Mouse (Mus musculus) layer of hippocampus, postnatal 36 days (tissue): ENCODE measurements at regions not wholly inside any gene's neighbourhood (a gene's known extent, or its start where the extent isn't known, plus 50 kb on each side); places are given as distances from the start of the nearest gene placed in this dataset.
A peak's percentile ranks its signal among the peaks of the same experiment; 100 is the strongest.

Experiments used
- DNase-seq, 2 experiments: peaks; one replicate each; pipeline ENCODE4 v3.0.0; 2022

- no peak for DNase-seq
Observed at GRCm38 (mm10) chr4:75213176-75213476, 65.0 kb downstream of the Dmac1 start.

- DNase-seq, result peak; percentile 18 to 37
Observed at GRCm38 (mm10) chr4:75212396-75213175, 65.5 kb downstream of the Dmac1 start.
